In the genomic region with DNA sequence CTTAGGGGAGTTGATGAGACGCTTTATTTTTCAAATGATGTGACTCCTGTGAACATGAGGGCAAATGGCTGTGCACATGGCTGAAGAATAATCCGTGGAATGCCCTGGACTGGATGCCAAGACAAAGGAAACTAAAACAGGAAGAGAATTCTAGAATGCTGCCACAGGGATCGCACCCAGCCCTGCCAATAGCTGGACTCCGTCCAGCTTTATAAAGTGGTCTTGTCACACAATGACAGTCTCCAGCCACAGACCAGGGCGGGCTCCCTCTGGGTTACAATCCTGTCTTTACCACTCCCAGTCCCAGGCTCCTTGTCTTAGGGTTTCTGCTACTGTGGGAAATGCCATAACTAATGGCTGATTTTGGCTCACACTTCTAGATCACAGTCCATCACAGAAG, we compare ENCODE assay signal across 21 mouse cellular contexts. TPM values are rescaled to one million over a fixed set of nuclear protein-coding genes. Genes with fewer than 3 reads are reported as not detected.
A peak's percentile ranks its signal among the peaks of the same experiment; 100 is the strongest.
DNase-seq lines count a peak whose midpoint lies in the region; ATAC-seq and TF ChIP-seq lines count a peak whose summit lies in the region.
"Had no signal": no experiment of that assay in that cellular context is flagged by ENCODE, and none has a peak within 500 bp of the region (broad histone marks: within the 10 kb centered on the region; RNA-seq: fewer than 3 reads in every experiment).

No protein-coding gene starts in this region.

- no peaks in the 10 kb centered on the region for H3K9me3 ChIP-seq in heart, embryonic 14.5 days (ENCODE audit: control insufficient read depth, low read length)
- H3K9me3 ChIP-seq in hindbrain, postnatal 0 days (ENCODE audit: low read length), result no peaks in the 10 kb centered on the region
- no peaks in the 10 kb centered on the region for H3K9me3 ChIP-seq in hindbrain, embryonic 10.5 days
- H3K9me3 ChIP-seq: forebrain, embryonic 13.5 days had no signal

- no peaks in the 10 kb centered on the region for H3K36me3 ChIP-seq in heart, embryonic 14.5 days (ENCODE audit: control insufficient read depth, insufficient read depth, low read length)
- peaks cover 3% of the 10 kb centered on the region; the same call in 1 of the 2 replicates for H3K36me3 ChIP-seq in hindbrain, postnatal 0 days (ENCODE audit: insufficient read depth, low read length)
- no peaks in the 10 kb centered on the region for H3K36me3 ChIP-seq in hindbrain, embryonic 10.5 days

- peak; percentile 68 for ATAC-seq in heart, embryonic 14.5 days (ENCODE audit: insufficient number of reproducible peaks, insufficient read depth, low FRiP score, low read depth)
- ATAC-seq in hindbrain, postnatal 0 days, result peak; percentile 50
- ATAC-seq: activated CD4-positive, CD25-positive, alpha-beta regulatory T cell, adult 4 months; forebrain, embryonic 13.5 days; intestine, postnatal 0 days; midbrain, embryonic 16.5 days had no signal

- no peak overlapping the region for H3K4me2 ChIP-seq in heart, embryonic 14.5 days (ENCODE audit: low read length)
- no peak overlapping the region for H3K4me2 ChIP-seq in hindbrain, postnatal 0 days (ENCODE audit: low read depth, low read length)
- H3K4me2 ChIP-seq: forebrain, embryonic 13.5 days had no signal

- peaks cover 13 to 16% of the 10 kb centered on the region in 2 experiments; a peak in 3 of 4 replicates for H3K4me1 ChIP-seq in heart, embryonic 14.5 days (ENCODE audit: control insufficient read depth in 2 of 2, insufficient read depth in 2 of 2, low read length in 2 of 2)
- peaks cover 6% of the 10 kb centered on the region; the same call in 1 of the 2 replicates for H3K4me1 ChIP-seq in hindbrain, postnatal 0 days (ENCODE audit: insufficient read depth, low read length)
- H3K4me1 ChIP-seq in hindbrain, embryonic 10.5 days (replicated peaks), result peaks cover 18% of the 10 kb centered on the region

- TF ChIP-seq CTCF in hindbrain, postnatal 0 days (IDR thresholded peaks at IDR 0.05; ENCODE audit: low read depth), result no peak

- intact Hi-C loops in heart, postnatal 36 days (cut with DNase I), result no loop called here

- 14% methylated on average over 5 of the region's 5 CpGs for WGBS in heart, embryonic 14.5 days
- WGBS in hindbrain, postnatal 0 days, result 42% methylated on average over 5 of the region's 5 CpGs
- WGBS in hindbrain, embryonic 10.5 days, result 87% methylated on average over 5 of the region's 5 CpGs

- H3K4me3 ChIP-seq in heart, embryonic 14.5 days (ENCODE audit: control insufficient read depth in 1 of 2, insufficient read depth in 1 of 2, low read depth in 1 of 2, low read length in 2 of 2), result no peak overlapping the region
- H3K4me3 ChIP-seq in hindbrain, postnatal 0 days (ENCODE audit: low read length), result no peak overlapping the region
- H3K4me3 ChIP-seq in hindbrain, embryonic 10.5 days, result no peak overlapping the region
- H3K4me3 ChIP-seq: forebrain, embryonic 13.5 days had no signal

- H3K27ac ChIP-seq in heart, embryonic 14.5 days (replicated peaks in 1 of 2; ENCODE audit: control insufficient read depth in 1 of 2, insufficient read depth in 1 of 2, low read depth in 2 of 2, low read length in 2 of 2), result peak overlapping the region; percentile 48 to 79
- no peak overlapping the region for H3K27ac ChIP-seq in hindbrain, postnatal 0 days
- no peak overlapping the region for H3K27ac ChIP-seq in hindbrain, embryonic 10.5 days
- H3K27ac ChIP-seq: forebrain, embryonic 13.5 days; liver, embryonic 14.5 days; macrophage had no signal

- no peak overlapping the region for H3K9ac ChIP-seq in heart, embryonic 14.5 days (ENCODE audit: low read length)
- no peak overlapping the region for H3K9ac ChIP-seq in hindbrain, postnatal 0 days (replicated peaks; ENCODE audit: low read length)
- H3K9ac ChIP-seq: forebrain, embryonic 13.5 days; liver, embryonic 14.5 days had no signal

- no peak for DNase-seq in heart, postnatal 36 days
- peak; percentile 64 for DNase-seq in hindbrain, postnatal 0 days (ENCODE audit: low spot score)
- no peak for DNase-seq in hindbrain, embryonic 10.5 days (ENCODE audit: low spot score)
- DNase-seq in Muller cell, postnatal 12 days (ENCODE audit: inconsistent ontology term), result peak; percentile 83
- DNase-seq in lung, postnatal 14 days, result peak; percentile 37
- DNase-seq in B cell, adult 2 months, result no peak
- DNase-seq: adrenal gland, adult 8-10 months; cerebellum, adult 11-12 months; gastrocnemius, postnatal 36 days; kidney, postnatal 25 days; thymus, adult 18-20 months; thymus, postnatal 36 days had no signal

- no peaks in the 10 kb centered on the region for H3K27me3 ChIP-seq in heart, embryonic 14.5 days (ENCODE audit: control insufficient read depth, insufficient read depth, low read length)
- no peaks in the 10 kb centered on the region for H3K27me3 ChIP-seq in hindbrain, postnatal 0 days (ENCODE audit: insufficient read depth, low read length)
- peaks cover 5% of the 10 kb centered on the region; the same call in 1 of the 2 replicates for H3K27me3 ChIP-seq in hindbrain, embryonic 10.5 days (ENCODE audit: insufficient read depth, poor library complexity, severe bottlenecking)
- H3K27me3 ChIP-seq: forebrain, embryonic 13.5 days had no signal

RNA-seq across cellular contexts. Expression of a gene that starts 38.5 kb away (rescaled TPM):
- 13.3 and 17.7 TPM in 2 replicates for polyA plus RNA-seq in heart, embryonic 14.5 days (2014; fragmentation: Nextera tagmentation; extraction: Ambion mirVana)
- total RNA-seq in heart, postnatal 36 days (2021), result 1 to 10 TPM; 5.0 to 5.3 TPM
- 59.5 and 67.6 TPM in 2 replicates for total RNA-seq in hindbrain, postnatal 0 days (2014; rRNA removed)
- 22.4 and 23.1 TPM in 2 replicates for polyA plus RNA-seq in hindbrain, postnatal 0 days (2015; fragmentation: Nextera tagmentation; extraction: Ambion mirVana)
- polyA plus RNA-seq in hindbrain, embryonic 10.5 days (2016; fragmentation: Nextera tagmentation; extraction: Ambion mirVana), result 6.0 and 6.6 TPM in 2 replicates
- total RNA-seq: MEL had no signal
- polyA plus RNA-seq: activated CD4-positive, CD25-positive, alpha-beta regulatory T cell, adult 4 months; C2C12 had no signal

Comparison
In these comparisons a context has a peak if more than half of its experiments do, and no peak if none do; other contexts are left out.
1. DNase-seq: peak in hindbrain, postnatal 0 days (single experiment), Muller cell, postnatal 12 days (single experiment) and lung, postnatal 14 days (single experiment); none in heart, postnatal 36 days (0 of 2), hindbrain, embryonic 10.5 days (single experiment) and B cell, adult 2 months (0 of 2).
2. H3K27ac ChIP-seq: peak in heart, embryonic 14.5 days (2 of 2); none in hindbrain, postnatal 0 days (single experiment) and hindbrain, embryonic 10.5 days (single experiment).